Mouse (Mus musculus) forebrain, embryonic 12.5 days (tissue): ENCODE measurements around the gene Tmcc2. TPM values are rescaled to one million over a fixed set of nuclear protein-coding genes. Genes with fewer than 3 reads are reported as not detected.
A peak's percentile ranks its signal among the peaks of the same experiment; 100 is the strongest.

Experiments
- ATAC-seq: fragments of 200-750 bp; cut with Nextera tagmentation; 2 replicates; pipeline ENCODE4 v1.8.0; 2017; ENCODE audit warnings: moderate TSS enrichment; ENCODE audit not compliant: low FRiP score
- H3K27ac ChIP-seq: fragments of 300-500 bp; sonication (generic); 2 replicates; pipeline ENCODE4 v1.5.1; 2016; ENCODE audit warnings: mild to moderate bottlenecking
- H3K27me3 ChIP-seq: fragments of 300-500 bp; sonication (generic); 2 replicates; pipeline ENCODE4 v1.6.1; 2016; ENCODE audit warnings: mild to moderate bottlenecking
- H3K36me3 ChIP-seq: fragments of 300-500 bp; sonication (generic); replicated peaks from 2 replicates; pipeline ENCODE4 v1.6.1; 2016; ENCODE audit warnings: mild to moderate bottlenecking
- H3K4me1 ChIP-seq: fragments of 300-500 bp; sonication (generic); 2 replicates; pipeline ENCODE4 v1.6.1; 2016
- H3K4me2 ChIP-seq: fragments of 300-500 bp; sonication (generic); 2 replicates; pipeline ENCODE4 v1.6.1; 2016; ENCODE audit warnings: mild to moderate bottlenecking, moderate library complexity
- H3K4me3 ChIP-seq: fragments of 300-500 bp; sonication (generic); replicated peaks from 2 replicates; pipeline ENCODE4 v1.5.1; 2016; ENCODE audit warnings: mild to moderate bottlenecking
- H3K9ac ChIP-seq: fragments of 300-500 bp; sonication (generic); 2 replicates; pipeline ENCODE4 v1.6.1; 2016; ENCODE audit warnings: mild to moderate bottlenecking
- H3K9me3 ChIP-seq: fragments of 300-500 bp; sonication (generic); 2 replicates; pipeline ENCODE4 v1.6.1; 2016
- WGBS: fragments of 180-500 bp; shearing (Covaris S2); methylation state at CpG from one replicate; pipeline ENCODE4 v1.1.7; 2016; 5-methylcytosine and 5-hydroxymethylcytosine counted together
- polyA plus RNA-seq: library from polyadenylated mRNA; unstranded; fragments of >200 nt; fragmentation: Nextera tagmentation; extraction: Ambion mirVana; gene quantifications from 2 replicates; pipeline ENCODE4 v1.2.1, GENCODE M21; 2016

Gene Tmcc2
- 24.0 and 26.9 TPM in 2 replicates for polyA plus RNA-seq

- ATAC-seq, result peak; percentile 24
These were observed at the start of gene Tmcc2 for GRCm38 (mm10) chr1:132390691-132391579. TSS of gene Tmcc2 (minus strand) at chr1:132391281.

GRCm38 (mm10) chr1:132437389-132437788, 46.3 kb upstream of the Tmcc2 start:
- Histone ChIP-seq H3K4me3 (no peak overlapping the region), H3K36me3 (peaks cover 34% of the 10 kb centered on the region), H3K27ac (no peak overlapping the region), H3K9ac (no peak overlapping the region), H3K4me2 (no peak overlapping the region), H3K9me3 (0 out of 2 replicates have a peak, but pooled peaks cover 4% of the 10 kb centered on the region), H3K27me3 (no peaks in the 10 kb centered on the region), H3K4me1 (no peaks in the 10 kb centered on the region)
- no peak for ATAC-seq
- WGBS, result 89% methylated on average over 5 of the region's 5 CpGs

More at GRCm38 (mm10) chr1:132390691-132391579, at the start of gene Tmcc2:
- Histone ChIP-seq H3K36me3 (no peaks in the 10 kb centered on the region; the same call in 1 of the 2 replicates), H3K9ac (peak within 1 kb of the TSS; percentile 96), H3K4me1 (peaks cover 54% of the 10 kb centered on the region), H3K27ac (peak within 1 kb of the TSS; percentile 91), H3K4me3 (peak within 1 kb of the TSS; percentile 82), H3K9me3 (no peaks in the 10 kb centered on the region), H3K27me3 (peaks cover 5% of the 10 kb centered on the region; the same call in 1 of the 2 replicates), H3K4me2 (peak within 1 kb of the TSS; percentile 91)
- under 1% methylated on average over 50 of the region's 50 CpGs for WGBS

- no peaks in the 10 kb centered on the region for H3K4me1 ChIP-seq
- WGBS, result 80% methylated on average over 1 of the region's 1 CpGs
- peaks cover 30% of the 10 kb centered on the region for H3K36me3 ChIP-seq
- no peak overlapping the region for H3K4me3 ChIP-seq
- 0 out of 2 replicates have a peak, but pooled peaks cover 4% of the 10 kb centered on the region for H3K9me3 ChIP-seq
- no peak overlapping the region for H3K27ac ChIP-seq
- H3K9ac ChIP-seq, result no peak overlapping the region
- H3K4me2 ChIP-seq, result no peak overlapping the region
- H3K27me3 ChIP-seq, result no peaks in the 10 kb centered on the region
- ATAC-seq, result no peak
These were observed 45.9 kb upstream of the Tmcc2 start for GRCm38 (mm10) chr1:132436960-132437359.

GRCm38 (mm10) chr1:132436320-132436958, 45.4 kb upstream of the Tmcc2 start:
- Histone ChIP-seq H3K36me3 (peaks cover 25% of the 10 kb centered on the region), H3K4me1 (peaks cover 4% of the 10 kb centered on the region; the same call in 1 of the 2 replicates), H3K4me2 (no peak overlapping the region), H3K27ac (no peak overlapping the region), H3K27me3 (no peaks in the 10 kb centered on the region), H3K9me3 (0 out of 2 replicates have a peak, but pooled peaks cover 4% of the 10 kb centered on the region), H3K9ac (no peak overlapping the region), H3K4me3 (no peak overlapping the region)
- no peak for ATAC-seq
- WGBS, result 79% methylated on average over 4 of the region's 4 CpGs

DNA sequence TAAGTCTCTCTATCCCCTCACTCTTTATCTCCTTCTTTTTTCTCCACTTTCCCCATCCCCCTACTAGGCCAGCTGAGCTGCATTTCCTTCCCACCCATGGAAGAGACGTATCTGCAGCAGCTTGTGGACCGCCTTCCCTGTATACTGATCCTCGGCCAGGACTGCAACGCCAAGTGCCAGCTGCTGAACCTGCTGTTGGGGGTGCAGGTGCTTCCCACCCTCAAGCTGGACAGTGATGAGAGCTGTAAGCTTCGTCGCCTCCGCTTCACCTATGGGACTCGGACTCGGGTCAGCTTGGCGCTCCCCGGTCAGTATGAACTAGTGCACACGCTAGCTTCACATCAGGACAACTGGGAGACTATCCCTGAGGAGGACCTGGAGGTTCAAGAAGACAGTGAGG, 43.0 kb upstream of the Tmcc2 start:
- no peak overlapping the region for H3K4me2 ChIP-seq
- no peaks in the 10 kb centered on the region for H3K9me3 ChIP-seq
- H3K27ac ChIP-seq, result no peak overlapping the region
- WGBS, result 90% methylated on average over 12 of the region's 12 CpGs
- H3K36me3 ChIP-seq, result peaks cover 14% of the 10 kb centered on the region
- no peak for ATAC-seq
- H3K4me3 ChIP-seq, result no peak overlapping the region
- no peak overlapping the region for H3K9ac ChIP-seq
- no peaks in the 10 kb centered on the region for H3K27me3 ChIP-seq
- H3K4me1 ChIP-seq, result peaks cover 10% of the 10 kb centered on the region; the same call in 1 of the 2 replicates

DNA sequence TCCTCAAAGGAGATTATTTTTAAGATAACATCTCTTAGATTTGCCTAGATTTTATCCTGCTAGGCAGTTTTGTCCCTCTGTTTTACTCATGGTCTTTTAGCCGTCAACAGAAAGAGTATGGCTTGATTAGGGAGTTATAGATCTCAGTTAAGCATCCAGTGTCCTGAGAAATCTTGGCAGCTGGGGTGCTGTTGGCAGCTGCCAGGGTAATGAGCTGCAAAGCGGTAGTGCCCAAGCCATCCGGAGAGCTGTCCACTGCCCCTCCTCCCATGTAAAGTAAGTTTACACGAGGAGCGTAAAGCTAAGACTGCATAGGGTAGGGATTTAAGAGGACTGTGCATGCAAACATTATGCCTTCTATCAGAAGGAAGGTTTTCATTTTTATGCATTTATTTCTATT, 42.3 kb upstream of the Tmcc2 start:
- Histone ChIP-seq H3K4me2 (no peak overlapping the region), H3K27me3 (no peaks in the 10 kb centered on the region), H3K36me3 (peaks cover 14% of the 10 kb centered on the region), H3K4me1 (peaks cover 10% of the 10 kb centered on the region; the same call in 1 of the 2 replicates), H3K4me3 (no peak overlapping the region), H3K9me3 (no peaks in the 10 kb centered on the region), H3K27ac (no peak overlapping the region), H3K9ac (no peak overlapping the region)
- WGBS, result 79% methylated on average over 5 of the region's 5 CpGs
- no peak for ATAC-seq

DNA sequence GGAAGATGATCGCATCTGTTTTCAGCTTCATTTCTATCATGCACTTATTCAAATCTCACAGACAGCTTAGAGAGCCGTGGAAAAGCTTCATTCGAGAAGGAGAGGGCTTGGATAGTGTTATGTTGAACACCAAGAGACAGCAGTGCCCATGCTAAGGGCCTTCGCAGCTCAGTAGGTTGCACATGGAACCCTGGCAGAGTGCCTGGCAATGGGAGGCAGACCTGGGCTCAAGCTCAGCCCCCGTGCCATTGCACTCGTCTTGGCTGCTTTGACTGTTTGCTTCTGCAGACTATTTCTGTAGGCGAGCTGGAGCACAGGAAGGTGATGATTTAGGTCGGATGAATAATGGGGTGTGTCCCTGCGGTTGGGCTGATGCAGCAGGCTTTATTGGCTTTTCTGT, 40.6 kb upstream of the Tmcc2 start:
- H3K27me3 ChIP-seq, result no peaks in the 10 kb centered on the region
- H3K4me3 ChIP-seq, result no peak overlapping the region
- no peak for ATAC-seq
- H3K9ac ChIP-seq, result no peak overlapping the region
- H3K36me3 ChIP-seq, result peaks cover 14% of the 10 kb centered on the region
- WGBS, result 80% methylated on average over 9 of the region's 9 CpGs
- H3K27ac ChIP-seq, result peak overlapping the region; percentile 32
- no peaks in the 10 kb centered on the region for H3K9me3 ChIP-seq
- peaks cover 10% of the 10 kb centered on the region; the same call in 1 of the 2 replicates for H3K4me1 ChIP-seq
- no peak overlapping the region for H3K4me2 ChIP-seq

- no peaks in the 10 kb centered on the region for H3K27me3 ChIP-seq
- H3K36me3 ChIP-seq, result peaks cover 14% of the 10 kb centered on the region
- 61% methylated on average over 3 of the region's 3 CpGs for WGBS
- ATAC-seq, result 0 out of 2 replicates have a peak, but pooled peaks have one; percentile 46
- peaks cover 10% of the 10 kb centered on the region; the same call in 1 of the 2 replicates for H3K4me1 ChIP-seq
- H3K9ac ChIP-seq, result no peak overlapping the region
- peak overlapping the region; percentile 48; the same call in 1 of the 2 replicates for H3K27ac ChIP-seq
- H3K4me3 ChIP-seq, result no peak overlapping the region
- no peak overlapping the region for H3K4me2 ChIP-seq
- no peaks in the 10 kb centered on the region for H3K9me3 ChIP-seq
These were observed 39.7 kb upstream of the Tmcc2 start for GRCm38 (mm10) chr1:132430818-132431217.

DNA sequence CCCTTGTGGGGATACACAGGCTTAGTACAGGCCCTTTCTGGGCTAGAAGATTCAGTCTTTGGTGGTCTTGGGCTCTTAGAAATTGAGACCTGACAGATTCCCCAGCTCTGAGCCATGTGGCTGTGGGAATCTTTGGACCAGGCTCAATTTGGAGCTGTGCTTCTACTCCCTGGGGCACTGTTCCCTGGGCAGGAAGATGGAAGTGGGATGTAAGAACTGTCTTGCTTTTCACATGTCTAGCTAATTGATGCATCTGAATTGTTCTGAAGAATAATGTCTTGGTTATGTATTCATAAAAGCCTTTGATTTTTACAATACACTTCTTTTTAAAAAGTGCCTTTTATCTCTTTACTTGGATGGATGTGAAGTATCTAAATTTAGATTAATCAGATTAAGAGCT, 34.5 kb upstream of the Tmcc2 start:
- Histone ChIP-seq H3K4me3 (no peak overlapping the region), H3K4me1 (peaks cover 4% of the 10 kb centered on the region; the same call in 1 of the 2 replicates), H3K4me2 (no peak overlapping the region), H3K36me3 (no peaks in the 10 kb centered on the region), H3K27me3 (no peaks in the 10 kb centered on the region), H3K9me3 (no peaks in the 10 kb centered on the region), H3K9ac (no peak overlapping the region), H3K27ac (no peak overlapping the region)
- no peak for ATAC-seq

DNA sequence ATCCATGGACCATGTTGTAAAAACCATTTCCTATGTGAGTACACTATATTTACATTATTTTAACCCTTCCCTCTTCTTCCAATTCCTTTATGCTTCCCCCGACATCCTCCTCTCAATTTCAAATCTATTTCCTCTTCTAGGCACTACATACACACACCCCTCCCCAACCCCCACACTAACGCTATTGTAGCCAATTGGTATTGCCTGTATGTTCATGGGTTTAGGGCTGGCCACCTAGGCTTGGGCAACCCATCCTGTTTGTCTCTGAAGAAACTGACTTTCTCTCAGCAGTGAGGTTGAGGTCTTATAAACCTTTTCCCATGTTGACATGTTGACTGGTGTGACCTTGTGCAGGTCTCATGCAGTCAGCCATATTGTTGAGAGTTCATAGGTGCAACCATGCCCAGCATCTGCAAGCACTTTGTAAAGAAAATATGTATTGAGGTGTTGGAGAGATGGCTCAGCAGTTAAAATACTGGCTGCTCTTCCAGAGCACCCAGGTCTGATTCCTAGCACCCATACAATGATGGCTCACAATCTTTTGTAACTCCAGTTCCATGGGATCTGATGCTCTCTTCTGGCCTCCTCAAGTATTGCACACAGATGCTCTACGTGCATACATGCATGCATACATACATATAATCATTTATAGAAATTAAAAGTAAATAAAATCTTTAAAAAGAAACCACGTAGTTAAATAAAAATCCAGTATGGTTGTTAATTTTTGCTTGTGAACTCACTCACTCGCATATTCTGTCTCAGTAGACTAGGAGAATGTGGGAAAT, 32.0 kb upstream of the Tmcc2 start:
- H3K4me1 ChIP-seq, result peaks cover 22% of the 10 kb centered on the region
- no peaks in the 10 kb centered on the region for H3K36me3 ChIP-seq
- WGBS, result 93% methylated on average over 5 of the region's 5 CpGs
- H3K27ac ChIP-seq, result no peak overlapping the region
- H3K9me3 ChIP-seq, result no peaks in the 10 kb centered on the region
- H3K4me2 ChIP-seq, result no peak overlapping the region
- H3K4me3 ChIP-seq, result no peak overlapping the region
- H3K9ac ChIP-seq, result no peak overlapping the region
- no peak for ATAC-seq
- no peaks in the 10 kb centered on the region for H3K27me3 ChIP-seq

- Histone ChIP-seq H3K27ac (no peak overlapping the region), H3K27me3 (no peaks in the 10 kb centered on the region), H3K9ac (no peak overlapping the region), H3K4me1 (peaks cover 25% of the 10 kb centered on the region), H3K4me2 (no peak overlapping the region), H3K4me3 (no peak overlapping the region), H3K36me3 (no peaks in the 10 kb centered on the region), H3K9me3 (no peaks in the 10 kb centered on the region)
- 90% methylated on average over 7 of the region's 7 CpGs for WGBS
- ATAC-seq, result no peak
These were observed 29.6 kb upstream of the Tmcc2 start for GRCm38 (mm10) chr1:132420662-132421061.

DNA sequence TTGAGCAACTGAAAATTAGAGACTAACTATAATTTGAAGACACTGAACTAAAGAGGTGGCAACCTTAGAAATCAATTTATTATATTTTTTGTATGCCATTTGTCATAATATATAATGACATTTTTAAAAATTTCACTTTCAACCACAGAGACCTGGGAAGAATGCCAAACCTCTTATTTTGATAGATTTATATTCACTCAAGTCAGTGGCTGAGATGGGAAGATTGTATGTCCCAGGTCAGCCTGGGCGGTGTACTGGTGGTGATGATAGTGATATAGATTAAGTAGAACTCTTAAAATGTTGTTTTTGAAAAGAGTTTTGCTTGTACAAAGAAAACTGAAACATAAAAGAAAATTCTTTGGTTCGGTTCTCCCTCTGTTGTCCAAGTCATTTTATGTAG, 29.1 kb upstream of the Tmcc2 start:
- H3K4me2 ChIP-seq, result no peak overlapping the region
- no peak overlapping the region for H3K9ac ChIP-seq
- ATAC-seq, result no peak
- no peaks in the 10 kb centered on the region for H3K27me3 ChIP-seq
- 69% methylated on average over 2 of the region's 2 CpGs for WGBS
- H3K36me3 ChIP-seq, result no peaks in the 10 kb centered on the region
- no peaks in the 10 kb centered on the region for H3K9me3 ChIP-seq
- H3K4me3 ChIP-seq, result no peak overlapping the region
- no peak overlapping the region for H3K27ac ChIP-seq
- peaks cover 21% of the 10 kb centered on the region for H3K4me1 ChIP-seq
